Mouse (Mus musculus) lung, embryonic 14.5 days (tissue): ENCODE results near the gene Catsper3. TPM values are rescaled to one million over a fixed set of nuclear protein-coding genes. Genes with fewer than 3 reads are reported as not detected.

Experiments used
- ATAC-seq: fragments of 200-750 bp; cut with Nextera tagmentation; 2 replicates; pipeline ENCODE4 v1.8.0; 2017; ENCODE audit warnings: mild to moderate bottlenecking, moderate TSS enrichment, moderate library complexity; ENCODE audit not compliant: insufficient read depth
- DNase-seq: peaks from one replicate; pipeline ENCODE4 v3.0.0-alpha.2; 2015
- H3K27ac ChIP-seq: fragments of 300-500 bp; sonication (generic); 2 replicates; pipeline ENCODE4 v1.5.1; 2014; ENCODE audit warnings: low read depth, mild to moderate bottlenecking, moderate library complexity
- H3K27me3 ChIP-seq: fragments of 300-500 bp; sonication (generic); 2 replicates; pipeline ENCODE4 v1.6.1; 2014; ENCODE audit warnings: low read length, control low read depth; ENCODE audit not compliant: insufficient read depth
- H3K36me3 ChIP-seq: fragments of 300-500 bp; sonication (generic); 2 replicates; pipeline ENCODE4 v1.6.1; 2014; ENCODE audit warnings: control low read depth; ENCODE audit not compliant: insufficient read depth
- H3K4me1 ChIP-seq: fragments of 300-500 bp; sonication (generic); 2 replicates; pipeline ENCODE4 v1.6.1; 2014; ENCODE audit warnings: antibody characterized with exemption, control low read depth; ENCODE audit not compliant: insufficient read depth
- H3K4me2 ChIP-seq: fragments of 300-500 bp; sonication (generic); 2 replicates; pipeline ENCODE4 v1.6.1; 2014; ENCODE audit warnings: mild to moderate bottlenecking
- H3K4me3 ChIP-seq: fragments of 300-500 bp; sonication (generic); 2 replicates; pipeline ENCODE4 v1.5.1; 2014; ENCODE audit warnings: low read depth, low read length
- H3K9ac ChIP-seq: fragments of 300-500 bp; sonication (generic); 2 replicates; pipeline ENCODE4 v1.6.1; 2014
- H3K9me3 ChIP-seq: fragments of 300-500 bp; sonication (generic); 2 replicates; pipeline ENCODE4 v1.6.1; 2016; ENCODE audit warnings: low read depth, low read length, control low read depth
- CTCF ChIP-seq: IDR thresholded peaks from 2 replicates; pipeline ENCODE4 v1.5.1; 2016; ENCODE audit warnings: antibody characterized with exemption, low read depth
- WGBS: fragments of 180-500 bp; shearing (Covaris S2); extraction: QIAGEN DNeasy Blood & Tissue Kit; methylation state at CpG from one replicate; pipeline ENCODE4 v1.1.7; 2014; 5-methylcytosine and 5-hydroxymethylcytosine counted together
- polyA plus RNA-seq: library from polyadenylated mRNA; unstranded; fragments of >200 nt; fragmentation: Nextera tagmentation; extraction: Ambion mirVana; gene quantifications from 2 replicates; pipeline ENCODE4 v1.2.1, GENCODE M21; 2014

The Catsper3 gene
- polyA plus RNA-seq, 1 experiment from 2014 or later, result 0.18 TPM

GRCm38 (mm10) chr13:55855793-55856192 is 71.4 kb downstream of the Catsper3 start:
- Histone ChIP-seq H3K4me2 (no peak overlapping the region), H3K36me3 (no peaks in the 10 kb centered on the region), H3K9me3 (no peaks in the 10 kb centered on the region), H3K9ac (no peak overlapping the region), H3K4me3 (no peak overlapping the region), H3K27me3 (peaks cover 9% of the 10 kb centered on the region; the same call in 1 of the 2 replicates), H3K4me1 (peaks cover 5% of the 10 kb centered on the region; the same call in 1 of the 2 replicates), H3K27ac (no peak overlapping the region)
- TF ChIP-seq CTCF, result no peak
- WGBS, result 23% methylated on average over 7 of the region's 7 CpGs
- ATAC-seq, result peak; percentile 92
- peak; percentile 84 for DNase-seq

- Histone ChIP-seq H3K27me3 (0 out of 2 replicates have a peak, but pooled peaks cover 4% of the 10 kb centered on the region), H3K9ac (no peak overlapping the region), H3K4me3 (no peak overlapping the region), H3K4me2 (no peak overlapping the region), H3K9me3 (no peaks in the 10 kb centered on the region), H3K27ac (no peak overlapping the region), H3K4me1 (peaks cover 5% of the 10 kb centered on the region; the same call in 1 of the 2 replicates), H3K36me3 (no peaks in the 10 kb centered on the region)
- WGBS, result 87% methylated on average over 5 of the region's 5 CpGs
- DNase-seq (no peak), ATAC-seq (no peak)
- no peak for TF ChIP-seq CTCF
Observed at GRCm38 (mm10) chr13:55858463-55858862, 74.1 kb downstream of the Catsper3 start.

Other genes starting within 250 kb of the Catsper3 start
- gene Ddx41, start 247.9 kb upstream of the Catsper3 start, polyA plus RNA-seq, result 74.8 and 75.5 TPM in 2 replicates
- 33.4 and 38.4 TPM in 2 replicates for gene Fam193b, start 213.4 kb upstream of the Catsper3 start, polyA plus RNA-seq
- gene Tmed9, start 210.8 kb upstream of the Catsper3 start, polyA plus RNA-seq, result 69.7 and 76.5 TPM in 2 replicates
- gene B4galt7, start 184.7 kb upstream of the Catsper3 start, polyA plus RNA-seq, result 16.3 and 22.1 TPM in 2 replicates
- 54.9 and 55.8 TPM in 2 replicates for gene Caml, start 161.6 kb upstream of the Catsper3 start, polyA plus RNA-seq
- 38.5 and 43.7 TPM in 2 replicates for gene Ddx46, start 149.5 kb upstream of the Catsper3 start, polyA plus RNA-seq
- gene B230219D22Rik, start 91.4 kb upstream of the Catsper3 start, polyA plus RNA-seq, result 79.7 and 84.8 TPM in 2 replicates
- gene Txndc15, start 69.9 kb upstream of the Catsper3 start, polyA plus RNA-seq, result 76.4 and 76.6 TPM in 2 replicates
- gene Pcbd2, start 57.2 kb upstream of the Catsper3 start, polyA plus RNA-seq, result 55.5 and 59.7 TPM in 2 replicates
- 0.28 TPM in 1 of 2 replicates, not detected in the other for gene Pitx1, start 51.6 kb downstream of the Catsper3 start, polyA plus RNA-seq